Mouse (Mus musculus) liver, embryonic 16.5 days (tissue): ENCODE measurements around the gene Gm14406. TPM values are rescaled to one million over a fixed set of nuclear protein-coding genes. Genes with fewer than 3 reads are reported as not detected.

Source experiments
- ATAC-seq: fragments of 200-750 bp; cut with Nextera tagmentation; 2 replicates; pipeline ENCODE4 v1.8.0; 2017; ENCODE audit warnings: low read depth, mild to moderate bottlenecking, moderate number of reproducible peaks, moderate library complexity
- H3K27ac ChIP-seq: fragments of 300-500 bp; sonication (generic); 2 replicates; pipeline ENCODE4 v1.5.1; 2014; ENCODE audit warnings: mild to moderate bottlenecking, low read length
- H3K27me3 ChIP-seq: fragments of 300-500 bp; sonication (generic); 2 replicates; pipeline ENCODE4 v1.6.1; 2014; ENCODE audit warnings: low read depth, low read length, mixed read lengths; ENCODE audit not compliant: control insufficient read depth, insufficient read depth
- H3K36me3 ChIP-seq: fragments of 300-500 bp; sonication (generic); 2 replicates; pipeline ENCODE4 v1.6.1; 2014; ENCODE audit warnings: mild to moderate bottlenecking; ENCODE audit not compliant: control insufficient read depth, insufficient read depth
- H3K4me1 ChIP-seq: fragments of 300-500 bp; sonication (generic); 2 replicates; pipeline ENCODE4 v1.6.1; 2014; ENCODE audit warnings: low read depth, low read length, mixed read lengths; ENCODE audit not compliant: control insufficient read depth
- H3K4me2 ChIP-seq: fragments of 300-500 bp; sonication (generic); 2 replicates; pipeline ENCODE4 v1.6.1; 2014; ENCODE audit warnings: low read depth, low read length, mixed read lengths
- H3K4me3 ChIP-seq: fragments of 300-500 bp; sonication (generic); 2 replicates; pipeline ENCODE4 v1.5.1; 2014; ENCODE audit warnings: low read depth, mild to moderate bottlenecking, low read length
- H3K9ac ChIP-seq: fragments of 300-500 bp; sonication (generic); 2 replicates; pipeline ENCODE4 v1.6.1; 2014; ENCODE audit warnings: low read depth, low read length
- H3K9me3 ChIP-seq: fragments of 300-500 bp; sonication (generic); replicated peaks from 2 replicates; pipeline ENCODE4 v1.6.1; 2016; ENCODE audit warnings: low read length; ENCODE audit not compliant: control insufficient read depth
- whole genome bisulfite sequencing: fragments of 180-500 bp; shearing (Covaris S2); extraction: QIAGEN DNeasy Blood & Tissue Kit; methylation state at CpG from one replicate; pipeline ENCODE4 v1.1.7; 2014; ENCODE audit not compliant: insufficient replicate concordance; 5-methylcytosine and 5-hydroxymethylcytosine counted together
- polyA plus RNA-seq: library from polyadenylated mRNA; unstranded; fragments of >200 nt; fragmentation: Nextera tagmentation; extraction: Ambion mirVana; gene quantifications from 2 replicates; pipeline ENCODE4 v1.2.1, GENCODE M21; 2015

Gm14406 gene
- polyA plus RNA-seq, 1 experiment from 2014 or later = not detected

DNA sequence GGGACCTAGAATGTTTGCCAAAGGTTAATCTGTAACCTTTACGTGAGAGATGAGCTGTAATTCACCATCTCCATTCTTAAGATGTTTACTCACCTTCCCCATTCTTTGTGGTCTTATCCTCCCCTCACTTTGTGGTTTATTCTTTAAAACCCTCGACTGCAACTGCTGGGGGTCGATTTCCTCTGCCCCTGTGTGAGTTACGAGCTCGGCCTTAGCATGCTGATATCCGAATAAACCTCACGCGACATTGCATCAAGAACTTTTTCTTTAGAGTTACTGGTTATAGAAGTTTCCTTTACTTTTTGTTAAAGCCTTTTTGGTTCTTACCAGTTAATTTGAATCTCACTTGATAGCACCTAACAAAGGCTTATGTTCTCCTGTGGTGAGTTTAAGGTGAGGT, 58.0 kb downstream of the Gm14406 start:
- Histone ChIP-seq H3K27ac (no peak overlapping the region), H3K4me2 (no peak overlapping the region), H3K36me3 (no peaks in the 10 kb centered on the region), H3K4me1 (no peaks in the 10 kb centered on the region), H3K27me3 (no peaks in the 10 kb centered on the region), H3K4me3 (no peak overlapping the region), H3K9ac (no peak overlapping the region), H3K9me3 (no peaks in the 10 kb centered on the region; the same call in 1 of the 2 replicates)
- no peak for ATAC-seq
- 59% methylated on average over 8 of the region's 8 CpGs for WGBS

Other genes with a start within 250 kb of the Gm14406 start
- 0.90 and 1.5 TPM in 2 replicates for gene Gm14418, start 179.9 kb downstream of the Gm14406 start, polyA plus RNA-seq
- 3.5 TPM in 2 replicates for gene Zfp970, start 113.5 kb downstream of the Gm14406 start, polyA plus RNA-seq
- 2.1 and 2.9 TPM in 2 replicates for gene Gm14403, start 80.0 kb downstream of the Gm14406 start, polyA plus RNA-seq
- 0.93 and 0.95 TPM in 2 replicates for gene Gm14322, start 181.1 kb upstream of the Gm14406 start, polyA plus RNA-seq